Comparison of ENCODE assay signal across 8 mouse cellular contexts in genomic region chr14:54553975-54554769, GRCm38 (mm10). TPM values are rescaled to one million over a fixed set of nuclear protein-coding genes. Genes with fewer than 3 reads are reported as not detected.
DNase-seq lines count a peak whose midpoint lies in the region; ATAC-seq and TF ChIP-seq lines count a peak whose summit lies in the region.

Haus4 (minus strand) TSS chr14:54554616.

- WGBS in heart, embryonic 13.5 days = under 1% methylated on average over 76 of the region's 76 CpGs
- WGBS in kidney, postnatal 0 days = under 1% methylated on average over 76 of the region's 76 CpGs
- under 1% methylated on average over 76 of the region's 76 CpGs for WGBS in liver, embryonic 14.5 days (ENCODE audit: insufficient replicate concordance)
- under 1% methylated on average over 76 of the region's 76 CpGs for WGBS in stomach, embryonic 15.5 days

- H3K4me1 ChIP-seq in E14TG2a.4 (replicated peaks; ENCODE audit: low read depth, low read length) = no peaks in the 10 kb centered on the region
- H3K4me1 ChIP-seq in heart, embryonic 13.5 days = peaks cover 13% of the 10 kb centered on the region
- H3K4me1 ChIP-seq in kidney, postnatal 0 days (replicated peaks; ENCODE audit: insufficient read depth, low read length) = no peaks in the 10 kb centered on the region
- H3K4me1 ChIP-seq in liver, embryonic 14.5 days (replicated peaks; ENCODE audit: control insufficient read depth in 2 of 2, insufficient read depth in 2 of 2, low read length in 1 of 2) = peaks cover 5 to 10% of the 10 kb centered on the region in 2 experiments
- H3K4me1 ChIP-seq in stomach, embryonic 15.5 days = 0 out of 2 replicates have a peak, but pooled peaks cover 3% of the 10 kb centered on the region

- H3K9ac ChIP-seq in heart, embryonic 13.5 days = peak within 1 kb of the TSS; percentile 88
- peak within 1 kb of the TSS; percentile 69 for H3K9ac ChIP-seq in kidney, postnatal 0 days (ENCODE audit: low read depth, low read length)
- peak within 1 kb of the TSS; percentile 88 for H3K9ac ChIP-seq in liver, embryonic 14.5 days (replicated peaks)
- H3K9ac ChIP-seq in stomach, embryonic 15.5 days = peak within 1 kb of the TSS; percentile 62

- peak within 1 kb of the TSS; percentile 92 for H3K27ac ChIP-seq in heart, embryonic 13.5 days (replicated peaks)
- H3K27ac ChIP-seq in kidney, postnatal 0 days = peak within 1 kb of the TSS; percentile 85
- H3K27ac ChIP-seq in liver, embryonic 14.5 days = peak within 1 kb of the TSS; percentile 88
- peak within 1 kb of the TSS; percentile 92 for H3K27ac ChIP-seq in stomach, embryonic 15.5 days

- DNase-seq in c-Kit-negative CD71-positive TER-119-positive erythroid progenitor cells, embryonic 14.5 days (ENCODE audit: low read depth, low spot score) = peak; percentile 90
- DNase-seq in fat pad, adult 2 months (ENCODE audit: extremely low read depth, low read depth, low spot score) = peak; percentile 14
- DNase-seq in kidney, postnatal 0 days (ENCODE audit: low spot score) = peak; percentile 96
- peak; percentile 83 to 89 (median 84) for DNase-seq in liver, embryonic 14.5 days (ENCODE audit: low read depth in 3 of 3, low spot score in 3 of 3)
- DNase-seq in neural tube, embryonic 10.5 days (ENCODE audit: extremely low spot score, low spot score) = peak; percentile 92

- H3K36me3 ChIP-seq in E14TG2a.4 (ENCODE audit: insufficient read depth, low read length) = peaks cover 40% of the 10 kb centered on the region
- H3K36me3 ChIP-seq in heart, embryonic 13.5 days = peaks cover 30% of the 10 kb centered on the region
- H3K36me3 ChIP-seq in kidney, postnatal 0 days (ENCODE audit: insufficient read depth, low read length) = 0 out of 2 replicates have a peak, but pooled peaks cover 6% of the 10 kb centered on the region
- peaks cover 7% of the 10 kb centered on the region for H3K36me3 ChIP-seq in liver, embryonic 14.5 days (replicated peaks; ENCODE audit: control insufficient read depth, insufficient read depth, low read depth)
- H3K36me3 ChIP-seq in stomach, embryonic 15.5 days = 0 out of 2 replicates have a peak, but pooled peaks cover 5% of the 10 kb centered on the region

- ATAC-seq in heart, embryonic 13.5 days (ENCODE audit: extremely low read depth, insufficient number of reproducible peaks, low FRiP score, low TSS enrichment) = peak; percentile 91
- peak; percentile 94 for ATAC-seq in kidney, postnatal 0 days (replicated peaks; ENCODE audit: low FRiP score, low read depth)
- ATAC-seq in liver, embryonic 14.5 days (ENCODE audit: insufficient read depth) = peak; percentile 97
- ATAC-seq in stomach, embryonic 15.5 days (ENCODE audit: insufficient read depth, low FRiP score, low read depth) = peak; percentile 96

- H3K4me2 ChIP-seq in heart, embryonic 13.5 days = peak within 1 kb of the TSS; percentile 88
- peak within 1 kb of the TSS; percentile 93 for H3K4me2 ChIP-seq in kidney, postnatal 0 days (ENCODE audit: low read length)
- peak within 1 kb of the TSS; percentile 96 for H3K4me2 ChIP-seq in liver, embryonic 14.5 days (ENCODE audit: low read depth)
- peak within 1 kb of the TSS; percentile 88 for H3K4me2 ChIP-seq in stomach, embryonic 15.5 days

- no peaks in the 10 kb centered on the region; the same call in 1 of the 2 replicates for H3K27me3 ChIP-seq in E14TG2a.4 (ENCODE audit: insufficient read depth, low read length)
- H3K27me3 ChIP-seq in heart, embryonic 13.5 days (replicated peaks) = no peaks in the 10 kb centered on the region
- no peaks in the 10 kb centered on the region for H3K27me3 ChIP-seq in kidney, postnatal 0 days (ENCODE audit: insufficient read depth, low read length)
- H3K27me3 ChIP-seq in liver, embryonic 14.5 days (ENCODE audit: control insufficient read depth, insufficient read depth, low read length) = no peaks in the 10 kb centered on the region
- no peaks in the 10 kb centered on the region for H3K27me3 ChIP-seq in stomach, embryonic 15.5 days (replicated peaks)

- peak within 1 kb of the TSS; percentile 82 for H3K4me3 ChIP-seq in E14TG2a.4 (replicated peaks; ENCODE audit: low read length)
- H3K4me3 ChIP-seq in heart, embryonic 13.5 days = peak within 1 kb of the TSS; percentile 70
- peak within 1 kb of the TSS; percentile 45 for H3K4me3 ChIP-seq in kidney, postnatal 0 days (replicated peaks; ENCODE audit: low read depth, low read length)
- H3K4me3 ChIP-seq in liver, embryonic 14.5 days (ENCODE audit: insufficient read depth in 1 of 2, low read depth in 2 of 2, low read length in 2 of 2) = peak within 1 kb of the TSS; percentile 80 to 96
- H3K4me3 ChIP-seq in stomach, embryonic 15.5 days (replicated peaks) = peak within 1 kb of the TSS; percentile 67

- TF ChIP-seq EP300 in liver, embryonic 14.5 days (IDR thresholded peaks at IDR 0.05; ENCODE audit: low read depth) = peak; percentile 36

- peak; percentile 41 for TF ChIP-seq CTCF in E14TG2a.4 (conservative IDR thresholded peaks at IDR 0.05; ENCODE audit: low read length)
- TF ChIP-seq CTCF in kidney, postnatal 0 days (IDR thresholded peaks at IDR 0.05; ENCODE audit: low read depth) = peak; percentile 81
- TF ChIP-seq CTCF in liver, embryonic 14.5 days (IDR thresholded peaks at IDR 0.05; ENCODE audit: low read depth) = peak; percentile 93

- peaks cover 47% of the 10 kb centered on the region for H3K9me3 ChIP-seq in E14TG2a.4 (ENCODE audit: low read length)
- no peaks in the 10 kb centered on the region for H3K9me3 ChIP-seq in heart, embryonic 13.5 days
- no peaks in the 10 kb centered on the region for H3K9me3 ChIP-seq in kidney, postnatal 0 days (replicated peaks; ENCODE audit: low read length)
- no peaks in the 10 kb centered on the region for H3K9me3 ChIP-seq in liver, embryonic 14.5 days (ENCODE audit: control insufficient read depth, low read length)
- H3K9me3 ChIP-seq in stomach, embryonic 15.5 days = no peaks in the 10 kb centered on the region

RNA-seq across cellular contexts. Expression of gene Haus4, which starts in this region (rescaled TPM):
- 42.0 and 43.5 TPM in 2 replicates for polyA plus RNA-seq in heart, embryonic 13.5 days (2015; fragmentation: Nextera tagmentation; extraction: Ambion mirVana)
- polyA plus RNA-seq in kidney, postnatal 0 days (2015; fragmentation: Nextera tagmentation; extraction: Ambion mirVana) = 41.6 and 46.4 TPM in 2 replicates
- 16.5 and 24.2 TPM in 2 replicates for polyA plus RNA-seq in liver, embryonic 14.5 days (2012; rRNA removed)
- 31.6 and 33.7 TPM in 2 replicates for polyA plus RNA-seq in liver, embryonic 14.5 days (2014; fragmentation: Nextera tagmentation; extraction: Ambion mirVana)
- polyA plus RNA-seq in stomach, embryonic 15.5 days (2015; fragmentation: Nextera tagmentation; extraction: Ambion mirVana) = 48.3 and 49.3 TPM in 2 replicates

Comparison
In these comparisons a context has a peak if more than half of its experiments do, and no peak if none do; other contexts are left out.
1. Peak in every context shown above with its lines: DNase-seq, ATAC-seq, H3K4me3 ChIP-seq and H3K27ac ChIP-seq.
2. CTCF ChIP-seq: peak in every context shown above with its lines; median percentile 93 in liver, embryonic 14.5 days; 81 in kidney, postnatal 0 days; 41 in E14TG2a.4.
3. DNase-seq: peak in every context shown above with its lines; median percentile 96 in kidney, postnatal 0 days; 92 in neural tube, embryonic 10.5 days; 90 in c-Kit-negative CD71-positive TER-119-positive erythroid progenitor cells, embryonic 14.5 days; 84 in liver, embryonic 14.5 days; 14 in fat pad, adult 2 months.